Mouse (Mus musculus): ENCODE measurements around the gene Pnkd. TPM values are rescaled to one million over a fixed set of nuclear protein-coding genes. Genes with fewer than 3 reads are reported as not detected.
"Not testable (repeated sequence)": the region's sequence is repeated elsewhere in the genome, so short reads cannot be mapped to it uniquely, and the experiment has no call there.

The Pnkd gene
- polyA plus RNA-seq, 1 experiment, result 40.9 TPM

- TF ChIP-seq CTCF (IDR thresholded peaks at IDR 0.05; ENCODE audit: low read depth, low read length) (no peak), POLR2A (IDR thresholded peaks at IDR 0.05; ENCODE audit: insufficient read depth, low read length) (no peak), EP300 (IDR thresholded peaks at IDR 0.05; ENCODE audit: insufficient read depth, low read depth, low read length) (no peak)
- Histone ChIP-seq H3K27ac (ENCODE audit: insufficient read depth, low read length) (no peak overlapping the region), H3K4me3 (ENCODE audit: low read depth, low read length) (no peak overlapping the region), H3K9me3 (replicated peaks; ENCODE audit: control insufficient read depth, insufficient read depth, low read length, poor library complexity, severe bottlenecking) (no peaks in the 10 kb centered on the region), H3K4me1 (ENCODE audit: control insufficient read depth, insufficient read depth, low read length) (no peaks in the 10 kb centered on the region), H3K27me3 (ENCODE audit: control insufficient read depth, insufficient read depth, low read length, poor library complexity, severe bottlenecking) (no peaks in the 10 kb centered on the region), H3K36me3 (ENCODE audit: control insufficient read depth, insufficient read depth, low read length, poor library complexity, severe bottlenecking) (peaks cover 8% of the 10 kb centered on the region; the same call in 1 of the 2 replicates), H3K9ac (ENCODE audit: low read depth, poor library complexity, severe bottlenecking) (no peak overlapping the region)
Observed at GRCm38 (mm10) chr1:74393697-74394096, 109.0 kb downstream of the Pnkd start.

GRCm38 (mm10) chr1:74394311-74394710 lies 109.6 kb downstream of the Pnkd start:
- Histone ChIP-seq H3K4me3 (ENCODE audit: low read depth, low read length) (no peak overlapping the region), H3K36me3 (ENCODE audit: control insufficient read depth, insufficient read depth, low read length, poor library complexity, severe bottlenecking) (peaks cover 8% of the 10 kb centered on the region; the same call in 1 of the 2 replicates), H3K4me1 (ENCODE audit: control insufficient read depth, insufficient read depth, low read length) (no peaks in the 10 kb centered on the region), H3K9ac (ENCODE audit: low read depth, poor library complexity, severe bottlenecking) (no peak overlapping the region), H3K27me3 (ENCODE audit: control insufficient read depth, insufficient read depth, low read length, poor library complexity, severe bottlenecking) (no peaks in the 10 kb centered on the region), H3K27ac (ENCODE audit: insufficient read depth, low read length) (no peak overlapping the region), H3K9me3 (replicated peaks; ENCODE audit: control insufficient read depth, insufficient read depth, low read length, poor library complexity, severe bottlenecking) (no peaks in the 10 kb centered on the region)
- TF ChIP-seq CTCF (IDR thresholded peaks at IDR 0.05; ENCODE audit: low read depth, low read length), result no peak
- TF ChIP-seq POLR2A (IDR thresholded peaks at IDR 0.05; ENCODE audit: insufficient read depth, low read length), result no peak
- no peak for TF ChIP-seq EP300 (IDR thresholded peaks at IDR 0.05; ENCODE audit: insufficient read depth, low read depth, low read length)

GRCm38 (mm10) chr1:74394858-74395257 lies 110.1 kb downstream of the Pnkd start:
- Histone ChIP-seq H3K9ac (ENCODE audit: low read depth, poor library complexity, severe bottlenecking) (no peak overlapping the region), H3K27me3 (ENCODE audit: control insufficient read depth, insufficient read depth, low read length, poor library complexity, severe bottlenecking) (no peaks in the 10 kb centered on the region), H3K27ac (ENCODE audit: insufficient read depth, low read length) (no peak overlapping the region), H3K4me1 (ENCODE audit: control insufficient read depth, insufficient read depth, low read length) (no peaks in the 10 kb centered on the region), H3K9me3 (replicated peaks; ENCODE audit: control insufficient read depth, insufficient read depth, low read length, poor library complexity, severe bottlenecking) (no peaks in the 10 kb centered on the region), H3K36me3 (ENCODE audit: control insufficient read depth, insufficient read depth, low read length, poor library complexity, severe bottlenecking) (peaks cover 8% of the 10 kb centered on the region; the same call in 1 of the 2 replicates), H3K4me3 (ENCODE audit: low read depth, low read length) (no peak overlapping the region)
- no peak for TF ChIP-seq EP300 (IDR thresholded peaks at IDR 0.05; ENCODE audit: insufficient read depth, low read depth, low read length)
- TF ChIP-seq POLR2A (IDR thresholded peaks at IDR 0.05; ENCODE audit: insufficient read depth, low read length), result no peak
- no peak for TF ChIP-seq CTCF (IDR thresholded peaks at IDR 0.05; ENCODE audit: low read depth, low read length)

DNA sequence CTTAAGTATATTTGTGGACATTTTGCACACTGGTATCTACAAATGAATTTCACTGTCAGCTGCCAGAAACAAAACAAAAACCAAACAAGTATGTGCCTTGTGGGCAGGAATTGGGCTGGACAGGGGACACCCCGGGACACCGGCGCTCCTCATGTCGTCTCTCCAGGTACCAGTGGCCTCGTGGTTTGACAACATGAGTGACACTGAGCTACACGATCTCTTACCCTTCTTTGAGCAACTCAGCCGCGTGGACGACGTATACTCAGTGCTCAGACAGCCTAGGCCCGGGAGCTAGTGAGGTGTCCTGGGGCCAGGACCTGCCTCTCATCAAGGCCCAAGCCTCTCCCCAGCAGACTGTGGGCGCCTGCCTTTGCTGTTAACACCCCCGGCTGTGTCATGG lies 110.6 kb downstream of the Pnkd start:
- no peak overlapping the region for H3K27ac ChIP-seq (ENCODE audit: insufficient read depth, low read length)
- no peaks in the 10 kb centered on the region for H3K9me3 ChIP-seq (replicated peaks; ENCODE audit: control insufficient read depth, insufficient read depth, low read length, poor library complexity, severe bottlenecking)
- peaks cover 8% of the 10 kb centered on the region; the same call in 1 of the 2 replicates for H3K36me3 ChIP-seq (ENCODE audit: control insufficient read depth, insufficient read depth, low read length, poor library complexity, severe bottlenecking)
- H3K27me3 ChIP-seq (ENCODE audit: control insufficient read depth, insufficient read depth, low read length, poor library complexity, severe bottlenecking), result no peaks in the 10 kb centered on the region
- H3K9ac ChIP-seq (ENCODE audit: low read depth, poor library complexity, severe bottlenecking), result no peak overlapping the region
- H3K4me1 ChIP-seq (ENCODE audit: control insufficient read depth, insufficient read depth, low read length), result no peaks in the 10 kb centered on the region
- no peak overlapping the region for H3K4me3 ChIP-seq (ENCODE audit: low read depth, low read length)
- no peak for TF ChIP-seq POLR2A (IDR thresholded peaks at IDR 0.05; ENCODE audit: insufficient read depth, low read length)
- no peak for TF ChIP-seq EP300 (IDR thresholded peaks at IDR 0.05; ENCODE audit: insufficient read depth, low read depth, low read length)
- TF ChIP-seq CTCF (IDR thresholded peaks at IDR 0.05; ENCODE audit: low read depth, low read length), result no peak

DNA sequence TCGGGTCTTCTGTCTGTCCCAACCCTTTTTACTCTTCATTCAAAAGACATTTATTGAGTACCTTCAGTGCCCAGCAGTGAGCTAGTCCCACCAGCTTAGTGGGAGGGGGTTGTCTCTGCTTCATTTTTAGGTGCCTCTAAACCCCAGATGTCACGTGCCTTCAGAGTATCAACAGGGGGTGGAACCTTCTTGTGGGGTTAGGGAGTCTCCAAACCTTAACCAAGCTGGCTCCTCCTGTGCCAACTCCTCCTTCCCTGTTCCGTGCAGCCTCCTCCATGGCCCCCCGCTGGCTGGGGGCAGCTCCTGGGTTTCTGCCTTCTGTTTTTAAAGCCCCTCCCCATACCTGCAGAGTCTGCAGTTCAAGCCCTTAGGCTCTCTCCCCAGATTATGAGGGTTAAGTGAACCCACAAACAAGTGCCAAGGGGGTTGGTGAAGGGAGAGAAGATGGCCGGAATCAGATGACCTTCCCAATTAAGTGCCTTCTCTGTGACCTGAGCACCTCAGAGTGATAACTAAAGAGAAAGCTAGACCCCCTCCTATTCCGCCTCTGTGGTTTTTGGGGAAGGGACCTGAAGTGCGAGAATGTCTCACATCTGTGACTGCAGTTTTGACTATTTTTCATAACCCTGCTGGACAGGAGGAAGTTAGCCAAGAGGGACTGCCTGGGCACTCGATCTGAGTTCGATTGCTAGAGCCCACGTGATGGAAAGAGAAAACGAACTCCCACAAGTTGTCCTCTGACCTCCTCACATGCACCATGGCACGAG lies 111.9 kb downstream of the Pnkd start:
- not testable (repeated sequence) for H3K9me3 ChIP-seq (replicated peaks; ENCODE audit: control insufficient read depth, insufficient read depth, low read length, poor library complexity, severe bottlenecking); H3K9ac ChIP-seq (ENCODE audit: low read depth, poor library complexity, severe bottlenecking); H3K27me3 ChIP-seq (ENCODE audit: control insufficient read depth, insufficient read depth, low read length, poor library complexity, severe bottlenecking); H3K36me3 ChIP-seq (ENCODE audit: control insufficient read depth, insufficient read depth, low read length, poor library complexity, severe bottlenecking); H3K4me1 ChIP-seq (ENCODE audit: control insufficient read depth, insufficient read depth, low read length)
- Histone ChIP-seq H3K4me3 (ENCODE audit: low read depth, low read length) (peak overlapping the region; percentile 47), H3K27ac (ENCODE audit: insufficient read depth, low read length) (peak overlapping the region; percentile 35; the same call in 1 of the 2 replicates)

DNA sequence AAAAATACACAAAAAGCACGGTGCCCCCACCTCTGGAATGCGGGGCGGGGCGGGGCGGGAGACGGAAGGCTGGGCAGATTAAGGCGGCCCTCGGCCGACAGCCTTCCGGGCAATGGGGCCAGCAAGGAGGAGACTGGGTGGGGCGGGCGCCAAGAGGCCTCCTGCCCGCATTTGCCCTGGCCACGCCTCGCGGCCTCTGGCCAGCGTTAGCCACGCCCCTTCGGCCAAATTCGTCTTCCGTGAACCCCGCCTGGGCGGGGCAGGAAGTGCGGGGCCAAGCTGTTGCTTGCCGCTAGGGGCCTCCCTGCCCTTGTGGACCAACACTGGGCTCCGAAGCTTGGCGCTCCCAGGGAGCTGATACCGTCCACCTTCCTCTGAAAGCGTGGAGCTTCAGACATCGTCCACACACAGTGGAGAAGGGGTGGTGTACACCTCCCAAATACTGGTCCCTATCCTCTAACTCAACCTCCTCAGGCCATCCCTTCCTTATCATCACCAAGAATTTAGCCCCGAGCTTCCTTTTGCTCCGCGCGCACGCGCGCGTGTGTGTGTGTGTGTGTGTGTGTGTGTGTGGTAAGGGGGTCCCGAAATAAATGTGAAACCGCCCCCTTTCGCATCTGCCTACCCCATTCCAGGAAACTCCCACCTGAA lies 112.7 kb downstream of the Pnkd start:
- Histone ChIP-seq H3K4me1 (ENCODE audit: control insufficient read depth, insufficient read depth, low read length) (no peaks in the 10 kb centered on the region), H3K9me3 (replicated peaks; ENCODE audit: control insufficient read depth, insufficient read depth, low read length, poor library complexity, severe bottlenecking) (no peaks in the 10 kb centered on the region), H3K27me3 (ENCODE audit: control insufficient read depth, insufficient read depth, low read length, poor library complexity, severe bottlenecking) (no peaks in the 10 kb centered on the region), H3K27ac (ENCODE audit: insufficient read depth, low read length) (peak overlapping the region; percentile 77), H3K36me3 (ENCODE audit: control insufficient read depth, insufficient read depth, low read length, poor library complexity, severe bottlenecking) (peaks cover 8% of the 10 kb centered on the region; the same call in 1 of the 2 replicates), H3K4me3 (ENCODE audit: low read depth, low read length) (peak overlapping the region; percentile 70), H3K9ac (ENCODE audit: low read depth, poor library complexity, severe bottlenecking) (peak overlapping the region; percentile 73)
- peak; percentile 64 for TF ChIP-seq CTCF (IDR thresholded peaks at IDR 0.05; ENCODE audit: low read depth, low read length)
- TF ChIP-seq EP300 (IDR thresholded peaks at IDR 0.05; ENCODE audit: insufficient read depth, low read depth, low read length), result 0 out of 2 replicates have a peak, but pooled peaks have one; percentile 64
- TF ChIP-seq POLR2A (IDR thresholded peaks at IDR 0.05; ENCODE audit: insufficient read depth, low read length), result peak; percentile 87

All from ES-Bruce4 (cell line).